Mouse (Mus musculus) brown adipose tissue, adult 24 weeks (tissue): ENCODE data around the gene Gprc5c. TPM values are rescaled to one million over a fixed set of nuclear protein-coding genes. Genes with fewer than 3 reads are reported as not detected.
"Not testable (repeated sequence)": the region's sequence is repeated elsewhere in the genome, so short reads cannot be mapped to it uniquely, and the experiment has no call there.

Experiments used
- H3K27ac ChIP-seq: fragments of 200-500 bp; replicated peaks from 2 replicates; pipeline ENCODE4 v1.5.1; 2012; ENCODE audit warnings: low read depth, mild to moderate bottlenecking, low read length
- H3K4me1 ChIP-seq: fragments of 200-500 bp; 2 replicates; pipeline ENCODE4 v1.6.1; 2012; ENCODE audit warnings: low read length, mixed read lengths; ENCODE audit not compliant: control insufficient read depth, insufficient read depth, insufficient read length
- H3K4me3 ChIP-seq: fragments of 200-500 bp; 2 replicates; pipeline ENCODE4 v1.5.1; 2012; ENCODE audit warnings: low read depth, mild to moderate bottlenecking, low read length, moderate library complexity; ENCODE audit not compliant: insufficient read depth
- polyA plus RNA-seq: library from polyadenylated mRNA; stranded (reverse); fragments of >200 nt; gene quantifications from 2 replicates; pipeline ENCODE4 v1.2.4, GENCODE M21; 2012; ENCODE audit not compliant: missing spikeins, insufficient read depth, insufficient read length

Gprc5c gene
- polyA plus RNA-seq, 1 experiment: 8.4 TPM

DNA sequence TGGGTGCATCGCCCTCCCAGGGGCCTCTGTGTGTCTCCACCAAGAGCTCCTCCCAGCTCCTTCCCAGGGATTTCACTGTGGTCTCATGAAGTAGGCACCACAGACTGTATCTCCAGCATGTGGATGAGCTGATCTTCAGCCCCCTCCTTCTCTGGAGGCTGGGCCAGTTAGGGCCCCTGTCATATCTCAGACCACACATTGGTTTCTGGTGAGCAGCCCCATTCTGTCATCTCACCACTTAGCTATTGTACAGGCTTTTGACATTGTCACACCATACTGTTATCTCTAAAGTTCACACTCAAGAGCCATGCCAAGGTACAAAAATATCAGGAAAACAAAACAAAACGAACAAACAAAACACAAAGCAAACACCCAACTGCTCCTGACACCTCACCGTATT, 45.1 kb downstream of the Gprc5c start:
- H3K27ac ChIP-seq: no peak overlapping the region
- no peaks in the 10 kb centered on the region; the same call in 1 of the 2 replicates for H3K4me1 ChIP-seq
- H3K4me3 ChIP-seq: no peak overlapping the region

GRCm38 (mm10) chr11:114898026-114898425, 47.1 kb downstream of the Gprc5c start:
- Histone ChIP-seq H3K4me3 (no peak overlapping the region), H3K27ac (peak overlapping the region; percentile 84), H3K4me1 (no peaks in the 10 kb centered on the region)

GRCm38 (mm10) chr11:114903224-114903623, 52.3 kb downstream of the Gprc5c start:
- H3K4me1 ChIP-seq: no peaks in the 10 kb centered on the region
- H3K4me3 ChIP-seq: no peak overlapping the region
- H3K27ac ChIP-seq: no peak overlapping the region

GRCm38 (mm10) chr11:114907567-114907966, 56.6 kb downstream of the Gprc5c start:
- Histone ChIP-seq H3K27ac (no peak overlapping the region; the same call in 1 of the 2 replicates), H3K4me3 (no peak overlapping the region), H3K4me1 (no peaks in the 10 kb centered on the region)

DNA sequence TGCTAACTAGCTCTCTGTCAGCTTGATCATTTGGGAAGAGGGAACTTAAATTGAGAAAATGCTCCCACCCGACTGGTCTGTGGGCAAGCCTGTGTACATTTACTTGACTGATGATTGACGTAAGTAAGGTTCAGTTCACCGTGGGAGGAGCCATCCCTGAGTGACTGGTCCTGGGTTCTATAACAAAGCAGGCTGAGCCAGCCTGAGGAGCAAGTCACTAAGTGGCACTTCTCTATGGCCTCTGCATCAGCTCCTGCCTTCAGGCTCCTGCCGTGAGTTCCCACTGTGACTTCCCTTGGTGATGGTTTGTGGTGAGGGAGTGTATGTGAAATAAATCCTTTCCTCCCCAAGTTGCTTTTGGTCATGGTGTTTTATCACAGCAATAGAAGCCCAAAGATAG, 57.1 kb downstream of the Gprc5c start:
- Histone ChIP-seq H3K4me3 (no peak overlapping the region), H3K4me1 (no peaks in the 10 kb centered on the region), H3K27ac (no peak overlapping the region)

DNA sequence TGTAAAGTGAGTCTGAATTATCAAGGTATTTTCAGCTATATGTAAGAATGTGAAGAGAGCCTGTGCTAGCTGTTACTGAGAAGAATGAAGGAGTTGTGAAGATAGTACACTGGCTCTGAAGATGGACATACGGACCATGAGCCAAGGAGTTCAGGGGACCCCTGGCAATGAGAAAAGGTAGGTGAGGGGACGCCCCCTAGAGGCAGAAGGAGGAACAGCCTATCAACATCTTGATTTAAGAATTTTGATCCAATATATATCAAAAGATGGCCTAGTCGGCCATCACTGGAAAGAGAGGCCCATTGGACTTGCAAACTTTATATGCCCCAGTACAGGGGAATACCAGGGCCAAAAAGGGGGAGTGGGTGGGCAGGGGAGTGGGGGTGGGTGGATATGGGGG, 58.6 kb downstream of the Gprc5c start:
- not testable (repeated sequence) for H3K27ac ChIP-seq, H3K4me1 ChIP-seq, H3K4me3 ChIP-seq

GRCm38 (mm10) chr11:114912847-114913246, 61.9 kb downstream of the Gprc5c start:
- H3K4me3 ChIP-seq: no peak overlapping the region
- no peak overlapping the region for H3K27ac ChIP-seq
- no peaks in the 10 kb centered on the region for H3K4me1 ChIP-seq

DNA sequence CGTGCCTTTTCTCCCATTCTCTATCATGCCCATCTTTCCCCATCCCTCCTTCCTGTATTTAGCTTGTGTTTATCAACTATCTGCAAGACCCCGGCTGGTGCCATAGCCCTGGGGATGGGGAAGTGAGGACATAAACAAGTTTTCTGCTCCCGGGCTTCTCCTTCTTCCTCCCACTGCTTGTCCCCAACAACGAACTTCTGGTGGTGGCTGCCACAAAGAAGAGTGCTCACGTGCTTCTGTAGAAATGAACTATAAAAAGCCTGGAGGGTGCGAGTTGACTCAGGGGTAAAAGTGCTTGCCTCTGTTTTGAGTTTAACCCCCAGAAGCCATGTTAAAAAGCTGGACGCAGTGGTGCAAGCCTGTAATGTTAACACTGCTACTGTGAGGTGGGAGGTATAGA, 64.0 kb downstream of the Gprc5c start:
- Histone ChIP-seq H3K4me1 (no peaks in the 10 kb centered on the region), H3K27ac (peak overlapping the region; percentile 74), H3K4me3 (no peak overlapping the region)

DNA sequence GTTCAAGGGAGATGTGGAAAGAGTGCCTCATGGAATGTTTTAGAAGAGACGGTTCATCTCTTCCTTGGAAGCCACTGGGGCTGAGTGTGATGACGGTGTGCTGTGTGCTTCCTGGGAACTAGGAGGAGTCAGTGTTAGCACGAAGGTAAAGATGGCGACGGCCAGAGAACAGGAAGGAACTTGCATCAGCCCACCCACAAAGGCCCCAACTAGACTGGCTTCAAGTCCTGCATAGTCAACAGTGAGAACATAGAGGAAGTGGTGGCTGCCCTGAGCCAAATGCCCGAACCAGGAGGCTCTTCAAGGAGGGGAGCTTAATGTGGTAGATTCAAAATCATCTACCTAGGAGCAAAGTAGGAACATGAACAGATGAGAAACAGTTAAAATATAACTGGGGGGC, 66.2 kb downstream of the Gprc5c start:
- Histone ChIP-seq H3K4me1 (no peaks in the 10 kb centered on the region), H3K27ac (peak overlapping the region; percentile 36; the same call in 1 of the 2 replicates), H3K4me3 (no peak overlapping the region)

Other genes with a start within 250 kb of the Gprc5c start
- gene Rpl38, start 182.6 kb upstream of the Gprc5c start, polyA plus RNA-seq: 1,001 and 1,648 TPM in 2 replicates
- gene Ttyh2, start 175.7 kb upstream of the Gprc5c start, polyA plus RNA-seq: 9.8 and 12.4 TPM in 2 replicates
- gene Dnaic2, start 123.7 kb upstream of the Gprc5c start, polyA plus RNA-seq: not detected in 2 replicates
- 0.99 TPM in 1 of 2 replicates, not detected in the other for gene Kif19a, start 85.8 kb upstream of the Gprc5c start, polyA plus RNA-seq
- gene Btbd17, start 55.2 kb upstream of the Gprc5c start, polyA plus RNA-seq: not detected in 2 replicates
- not detected in 2 replicates for gene Gpr142, start 52.2 kb upstream of the Gprc5c start, polyA plus RNA-seq
- gene Cd300a, start 38.9 kb downstream of the Gprc5c start, polyA plus RNA-seq: 0.58 and 1.1 TPM in 2 replicates
- 0.58 and 1.1 TPM in 2 replicates for gene Cd300lb, start 83.2 kb downstream of the Gprc5c start, polyA plus RNA-seq
- not detected in 2 replicates for gene Cd300c, start 118.0 kb downstream of the Gprc5c start, polyA plus RNA-seq
- 2.3 and 6.2 TPM in 2 replicates for gene Cd300ld, start 138.8 kb downstream of the Gprc5c start, polyA plus RNA-seq
- gene Cd300c2, start 150.7 kb downstream of the Gprc5c start, polyA plus RNA-seq: 1.7 and 2.1 TPM in 2 replicates
- not detected in 2 replicates for gene Cd300ld2, start 165.0 kb downstream of the Gprc5c start, polyA plus RNA-seq
- gene Cd300ld4, start 175.9 kb downstream of the Gprc5c start, polyA plus RNA-seq: 3.8 TPM in 1 of 2 replicates, not detected in the other
- gene Cd300ld5, start 186.6 kb downstream of the Gprc5c start, polyA plus RNA-seq: 1.5 and 3.8 TPM in 2 replicates
- 5.7 and 13.3 TPM in 2 replicates for gene Cd300ld3, start 197.3 kb downstream of the Gprc5c start, polyA plus RNA-seq
- not detected in 2 replicates for gene Cd300e, start 211.0 kb downstream of the Gprc5c start, polyA plus RNA-seq
- 0.79 and 1.2 TPM in 2 replicates for gene Rab37, start 240.3 kb downstream of the Gprc5c start, polyA plus RNA-seq